Mouse (Mus musculus) kidney, postnatal 25 days (tissue): Measurements from ENCODE around the gene Gm13420.
"Not testable (repeated sequence)": the region's sequence is repeated elsewhere in the genome, so short reads cannot be mapped to it uniquely, and the experiment has no call there.

ENCODE experiments used
- DNase-seq, 2 experiments: peaks; one replicate each; pipeline ENCODE4 v3.0.0; 2021; ENCODE audit warnings: mixed read lengths in 2 of 2

Gene Gm13420

GRCm38 (mm10) chr2:29751497-29751896 lies at the start of gene Gm13420:
Gm13420 (minus strand) TSS chr2:29751685.
- DNase-seq: peak; percentile 77 to 91

- DNase-seq: peak in 1 of 2 experiments; percentile 24
Observed at GRCm38 (mm10) chr2:29792772-29793487, 41.4 kb upstream of the Gm13420 start.

- peak; percentile 89 to 94 for DNase-seq
Observed at GRCm38 (mm10) chr2:29787937-29788681, 36.6 kb upstream of the Gm13420 start, which contains the start of gene Trub2. Trub2 (minus strand) TSS chr2:29788502.

DNA sequence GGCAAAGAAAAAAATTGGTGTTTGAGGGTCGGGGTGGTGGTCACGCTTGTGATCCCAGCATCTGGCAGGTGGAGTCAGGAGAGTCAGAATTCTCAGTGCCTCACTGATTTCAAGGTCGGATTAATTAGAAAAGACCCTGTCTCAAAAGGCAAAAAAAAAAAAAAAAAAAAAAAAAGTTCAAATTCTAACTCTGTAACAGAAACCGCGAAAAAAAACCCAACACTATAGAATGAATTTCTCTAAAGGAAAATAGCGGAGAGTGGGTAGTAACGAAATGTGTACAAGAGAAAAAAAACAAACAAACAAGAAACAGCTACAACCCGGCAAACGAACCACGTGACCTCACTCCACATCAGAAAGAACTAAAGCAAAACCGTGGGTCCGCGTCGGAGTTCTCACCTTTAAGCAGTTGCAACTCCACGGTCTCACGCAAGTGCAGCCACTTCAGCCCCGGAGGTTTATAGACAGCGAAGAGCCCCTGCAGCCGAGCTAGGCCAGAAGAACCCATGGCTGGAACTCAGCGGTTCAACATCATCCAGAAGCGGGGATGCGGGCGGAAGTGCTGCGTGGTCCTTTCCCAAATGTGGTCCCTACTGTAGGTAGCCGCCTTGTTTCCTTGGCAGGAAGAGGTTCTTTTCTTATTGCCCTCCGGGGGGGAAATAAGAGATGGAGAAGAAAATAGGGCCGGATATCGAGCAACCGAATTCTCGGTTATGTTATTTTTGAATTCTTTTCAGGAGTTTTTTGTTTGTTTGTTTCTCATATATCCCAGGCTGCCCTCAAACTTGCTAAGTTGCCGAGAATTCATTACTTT lies 35.8 kb upstream of the Gm13420 start, which contains the start of gene Coq4:
Gene Coq4, plus strand, starts transcription at position 390 of the 814 bp plus-strand sequence.
- DNase-seq: peak; percentile 95

- DNase-seq: no peak
Observed at GRCm38 (mm10) chr2:29784290-29784689, 32.8 kb upstream of the Gm13420 start.

- not testable (repeated sequence) for DNase-seq
Observed at GRCm38 (mm10) chr2:29781256-29781655, 29.8 kb upstream of the Gm13420 start.

DNA sequence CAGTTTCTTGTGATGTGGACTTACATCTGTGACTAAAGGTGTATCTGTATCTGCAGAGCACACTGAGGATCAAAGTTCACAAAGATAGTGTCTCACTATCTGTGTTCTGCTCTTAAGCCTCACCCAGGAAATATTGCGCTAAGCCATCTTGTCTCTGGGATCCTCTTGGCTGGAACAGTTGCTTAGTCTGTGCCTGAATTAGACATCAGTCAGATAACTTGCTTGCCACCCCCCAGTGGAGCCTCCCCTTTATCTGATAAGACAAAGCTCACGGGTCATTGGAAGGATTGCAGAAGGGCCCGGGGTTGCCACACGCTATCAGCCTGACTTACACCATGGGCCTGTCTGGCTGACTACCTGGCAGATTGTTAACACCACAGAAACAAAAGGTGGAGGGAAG lies 21.8 kb upstream of the Gm13420 start:
- DNase-seq: no peak

DNA sequence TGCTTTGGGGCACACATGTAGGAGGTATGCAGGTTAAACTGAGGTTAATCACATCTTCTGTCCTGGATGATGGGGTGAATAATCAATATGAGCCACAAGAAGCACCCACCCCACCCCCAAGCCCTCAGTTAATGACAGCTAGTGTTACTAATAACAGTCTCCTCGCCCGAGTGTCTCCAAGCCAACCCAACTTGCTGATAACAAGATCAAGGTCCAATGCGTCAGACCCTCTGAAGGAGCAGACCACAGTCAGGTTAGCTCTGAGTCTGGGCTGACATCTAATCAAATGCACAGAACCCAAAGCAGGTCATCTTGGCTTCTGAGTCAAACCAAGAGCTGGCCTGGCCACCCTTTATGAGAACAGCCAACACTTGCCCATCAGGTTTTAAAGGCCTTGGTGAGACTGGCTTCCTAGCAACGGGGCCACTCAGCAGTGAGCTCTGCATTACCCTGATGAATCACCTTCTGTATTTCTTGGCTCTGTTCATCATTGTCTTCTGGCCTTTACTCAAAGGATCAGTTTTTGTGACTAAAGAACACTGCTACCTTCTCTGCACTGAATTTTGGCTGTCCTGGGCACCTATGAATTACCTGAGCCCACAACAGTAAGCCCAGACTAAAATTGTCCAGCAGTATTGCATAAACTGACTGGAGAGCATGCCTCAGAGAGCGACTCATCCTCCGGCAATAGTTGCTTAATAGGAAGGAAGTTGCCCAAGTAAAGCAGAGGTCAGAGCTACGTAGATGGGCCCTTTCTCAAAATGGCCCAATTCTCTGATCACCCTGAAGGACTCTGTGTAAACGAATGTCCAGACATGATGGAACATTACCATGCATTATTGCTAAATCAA lies 20.4 kb upstream of the Gm13420 start:
- DNase-seq: no peak

DNA sequence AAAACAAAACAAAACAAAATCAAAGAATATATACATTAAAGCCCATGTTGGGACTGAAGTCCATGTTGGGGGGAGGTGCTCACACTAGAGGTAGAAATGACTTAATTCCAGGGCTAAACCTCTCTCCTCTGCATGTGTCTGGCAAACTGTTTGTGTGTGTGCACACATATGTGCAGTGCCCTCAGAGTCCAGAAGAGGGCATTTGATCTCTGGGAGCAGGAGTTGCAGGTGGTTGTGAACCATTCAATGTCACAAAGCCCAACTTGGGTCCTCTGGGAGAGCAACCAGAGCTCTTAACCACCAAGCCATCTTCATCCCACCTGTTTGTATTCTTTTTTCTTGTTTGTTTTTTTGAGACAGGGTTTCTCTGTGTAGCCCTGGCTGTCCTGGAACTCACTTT lies 18.7 kb upstream of the Gm13420 start:
- DNase-seq: no peak

GRCm38 (mm10) chr2:29768901-29769300 lies 17.4 kb upstream of the Gm13420 start:
- DNase-seq: no peak

- peak; percentile 64 to 85 for DNase-seq
Observed at GRCm38 (mm10) chr2:29767976-29768709, 16.7 kb upstream of the Gm13420 start.

GRCm38 (mm10) chr2:29764831-29765230 lies 13.3 kb upstream of the Gm13420 start:
- DNase-seq: peak; percentile 77 to 79

DNA sequence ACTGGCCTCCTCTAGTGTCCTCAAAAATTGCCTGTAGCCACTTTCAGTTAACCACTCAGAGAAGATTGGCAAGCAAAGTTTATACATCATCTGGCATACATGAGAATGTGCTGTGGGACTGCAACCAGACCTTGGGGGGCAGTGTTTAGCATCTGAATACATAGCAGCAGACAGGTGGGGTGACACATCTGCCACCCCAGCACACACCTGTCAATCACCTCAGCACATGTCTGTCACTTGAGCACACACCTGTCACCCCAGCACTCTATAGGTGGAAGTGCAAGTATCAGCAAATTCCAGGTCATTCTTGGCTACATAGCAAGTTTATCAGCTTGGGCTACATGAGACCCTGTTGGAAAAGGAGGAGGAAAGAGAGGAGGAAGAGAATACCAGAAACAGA lies 4.2 kb upstream of the Gm13420 start:
- no peak for DNase-seq

DNA sequence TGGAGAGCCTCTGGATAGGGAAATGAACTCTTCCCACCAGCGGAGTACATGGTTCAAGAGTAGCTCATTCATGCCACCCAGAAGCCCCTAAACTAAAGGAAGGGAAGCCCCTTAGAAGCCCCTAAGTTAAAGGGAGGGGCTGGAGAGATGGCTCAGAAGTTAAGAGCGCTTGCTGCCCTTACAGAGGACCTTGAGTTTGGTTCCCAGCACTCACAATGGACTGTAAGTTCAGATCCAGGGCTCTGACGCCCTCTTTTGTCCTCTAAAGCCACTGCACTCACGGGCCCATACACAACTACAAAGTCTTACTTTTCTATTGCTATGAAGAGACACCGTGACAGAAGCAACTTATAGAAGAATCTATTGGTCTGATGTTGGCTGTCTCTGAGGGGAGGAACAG lies 912 bp upstream of the Gm13420 start:
- no peak for DNase-seq

DNA sequence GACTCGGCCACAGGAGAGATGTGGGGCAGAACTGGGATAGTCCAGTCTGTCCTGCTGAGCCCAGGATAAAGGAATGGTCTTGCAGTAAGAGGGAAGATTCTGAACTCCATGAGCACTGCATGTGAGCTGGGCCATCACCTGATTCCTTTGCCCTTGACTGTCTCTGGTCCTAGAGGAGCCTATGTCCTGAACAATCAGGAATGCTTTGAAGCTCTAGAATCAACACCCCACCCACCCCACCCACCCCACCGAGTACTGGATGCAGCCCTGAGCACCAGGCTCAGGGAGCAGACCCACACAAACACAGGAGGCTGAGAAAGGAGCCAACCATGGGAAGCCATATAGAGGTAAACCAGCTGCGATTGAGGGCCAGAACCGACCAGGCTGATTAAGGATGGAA lies 3.0 kb downstream of the Gm13420 start:
- no peak for DNase-seq

DNA sequence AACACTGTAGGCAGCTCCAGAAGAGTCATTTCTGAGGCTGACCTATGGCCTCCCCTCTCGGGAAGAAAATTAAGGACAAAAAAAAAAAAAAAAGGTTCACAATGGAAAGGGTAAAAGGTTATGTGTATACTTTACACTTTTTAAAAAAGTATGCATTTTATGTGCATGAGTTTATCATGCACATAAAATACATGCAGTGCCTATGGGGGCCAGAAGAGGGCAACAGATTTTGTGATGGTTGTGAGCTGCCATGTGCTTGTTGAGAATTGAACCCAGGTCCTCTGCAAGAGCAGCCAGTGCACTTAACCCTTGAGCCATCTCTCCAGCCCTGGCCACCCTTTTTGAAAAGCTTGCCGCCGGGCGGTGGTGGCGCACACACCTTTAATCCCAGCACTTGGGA lies 3.6 kb downstream of the Gm13420 start:
- peak in 1 of 2 experiments; percentile 38 for DNase-seq

DNA sequence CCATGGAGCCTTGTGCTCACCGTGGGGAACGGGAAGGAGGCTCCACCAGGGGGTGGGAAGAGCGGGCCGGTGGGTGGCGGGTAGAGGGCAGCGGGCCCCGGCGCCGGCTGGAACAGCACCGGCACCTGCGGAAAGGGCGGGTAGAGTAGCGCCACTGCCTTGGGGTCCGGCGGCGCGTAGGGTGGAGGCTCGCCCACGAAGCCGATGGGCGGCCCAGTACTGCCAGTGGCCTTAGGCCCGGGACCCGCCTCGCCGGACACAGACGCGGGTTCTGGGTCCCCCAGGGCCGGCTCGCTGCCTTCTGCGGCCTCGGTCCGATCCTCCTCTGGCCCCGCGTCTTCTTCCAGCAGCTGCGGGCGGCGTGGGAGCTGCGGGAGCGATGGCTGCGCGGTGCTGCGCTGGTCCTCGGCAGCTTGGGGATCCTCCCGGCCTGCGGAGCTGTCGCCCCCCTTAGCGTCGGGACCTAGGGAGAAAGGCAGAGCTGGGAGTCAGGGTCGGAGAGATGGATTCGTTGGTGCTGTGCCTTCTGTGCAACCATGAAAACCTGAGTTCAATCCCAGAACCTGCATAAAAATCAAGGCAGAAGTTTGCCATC lies 4.2 kb downstream of the Gm13420 start:
- no peak for DNase-seq

- peak; percentile 29 to 78 for DNase-seq
Observed at GRCm38 (mm10) chr2:29744256-29744655, 7.2 kb downstream of the Gm13420 start.

DNA sequence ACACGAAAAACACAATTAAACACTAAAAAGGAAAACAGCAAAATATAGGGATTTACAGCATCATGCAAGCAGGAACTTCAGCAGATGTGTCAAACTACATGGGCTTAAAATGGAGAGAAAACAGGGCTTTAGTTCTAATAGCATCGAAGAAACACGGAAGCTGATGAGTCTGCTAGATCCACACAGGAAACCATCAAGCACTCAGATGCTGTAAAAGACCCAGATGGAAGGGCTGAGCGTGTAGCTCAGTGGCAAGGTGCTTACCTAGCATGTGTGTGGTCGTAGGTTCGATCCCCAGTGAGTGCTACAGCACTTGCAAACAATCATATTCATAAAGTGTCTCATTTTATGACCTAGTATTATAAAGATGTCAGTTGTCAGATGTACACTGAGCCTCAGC lies 10.3 kb downstream of the Gm13420 start:
- no peak for DNase-seq

GRCm38 (mm10) chr2:29739368-29739767 lies 12.1 kb downstream of the Gm13420 start:
- DNase-seq: no peak

DNA sequence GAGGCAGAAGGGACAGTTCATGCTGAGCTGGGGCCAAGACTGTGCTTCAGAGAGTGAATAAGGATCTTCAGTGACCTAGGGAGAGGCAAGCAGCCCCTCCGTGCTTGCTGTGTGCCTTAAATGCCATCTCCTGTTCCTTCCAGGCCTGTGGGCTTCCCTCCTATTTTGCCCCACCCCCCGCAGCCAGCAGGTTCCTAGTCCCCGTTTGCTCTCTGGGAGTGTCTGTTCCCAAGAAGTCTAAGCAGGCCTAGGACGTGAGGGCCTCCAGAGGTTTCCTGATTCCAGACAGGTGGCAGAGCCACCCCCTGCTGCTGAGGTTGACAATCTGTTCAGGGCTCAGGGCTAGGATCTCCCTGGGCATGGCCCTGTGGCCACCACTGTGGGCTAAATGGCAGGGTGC lies 12.7 kb downstream of the Gm13420 start:
- DNase-seq: no peak
